Mouse (Mus musculus) ES-E14 (cell line): ENCODE measurements at regions not wholly inside any gene's neighbourhood (a gene's known extent, or its start where the extent isn't known, plus 50 kb on each side); places are given as distances from the start of the nearest gene placed in this dataset.

ENCODE experiments used
- DNase-seq: peaks from one replicate; pipeline ENCODE4 v3.0.0-alpha.2; 2013; ENCODE audit warnings: low read depth, low spot score
- H3K27ac ChIP-seq: 2 replicates; pipeline ENCODE4 v1.5.1; 2012; ENCODE audit warnings: low read depth, mild to moderate bottlenecking, low read length, moderate library complexity, mixed read lengths; ENCODE audit not compliant: poor library complexity, insufficient read depth, severe bottlenecking
- H3K36me3 ChIP-seq: 2 replicates; pipeline ENCODE4 v1.6.1; 2012; ENCODE audit warnings: mild to moderate bottlenecking, low read length, moderate library complexity, mixed read lengths; ENCODE audit not compliant: control insufficient read depth, poor library complexity, insufficient read depth, severe bottlenecking
- H3K4me1 ChIP-seq, 2 experiments: fragments of 150-350 bp in 1 of 2; sonication (generic) in 1 of 2; 2 replicates each; pipeline ENCODE4 v1.6.1; 2012; ENCODE audit warnings: low read length in 2 of 2, mild to moderate bottlenecking in 1 of 2, mixed read lengths in 1 of 2; ENCODE audit not compliant: control insufficient read depth in 2 of 2, insufficient read depth in 2 of 2, poor library complexity in 1 of 2
- H3K4me3 ChIP-seq, 2 experiments: fragments of 150-350 bp in 1 of 2; sonication (generic) in 1 of 2; 2 replicates each; pipeline ENCODE4 v1.5.1; 2012; ENCODE audit warnings: low read length in 2 of 2, low read depth in 1 of 2, mild to moderate bottlenecking in 1 of 2, mixed read lengths in 1 of 2; ENCODE audit not compliant: insufficient read depth in 1 of 2, poor library complexity in 1 of 2, severe bottlenecking in 1 of 2
- H3K9ac ChIP-seq: 2 replicates; pipeline ENCODE4 v1.6.1; 2012; ENCODE audit warnings: low read depth, mild to moderate bottlenecking, low read length, mixed read lengths; ENCODE audit not compliant: poor library complexity, insufficient read depth, severe bottlenecking
- H3K9me3 ChIP-seq: fragments of 150-350 bp; sonication (generic); 2 replicates; pipeline ENCODE4 v1.6.1; 2012; ENCODE audit warnings: low read depth, mild to moderate bottlenecking, low read length; ENCODE audit not compliant: control insufficient read depth, insufficient read depth
- CHD2 ChIP-seq: IDR thresholded peaks from 2 replicates; pipeline ENCODE4 v1.6.1; 2014; ENCODE audit warnings: mild to moderate bottlenecking, low read depth, low read length, inconsistent platforms
- HCFC1 ChIP-seq: IDR thresholded peaks from 2 replicates; pipeline ENCODE4 v1.6.1; 2012; ENCODE audit warnings: low read length, inconsistent platforms, borderline replicate concordance; ENCODE audit not compliant: insufficient read depth
- MAFK ChIP-seq: IDR thresholded peaks from 2 replicates; pipeline ENCODE4 v1.6.1; 2014; ENCODE audit warnings: mild to moderate bottlenecking, low read depth, low read length, inconsistent platforms; ENCODE audit not compliant: insufficient read depth
- ZC3H11A ChIP-seq: IDR thresholded peaks from 2 replicates; pipeline ENCODE4 v1.6.1; 2012; ENCODE audit warnings: low read depth, mild to moderate bottlenecking, inconsistent platforms, low read length, borderline replicate concordance
- ZNF384 ChIP-seq: IDR thresholded peaks from 2 replicates; pipeline ENCODE4 v1.6.1; 2012; ENCODE audit warnings: low read depth, low read length, inconsistent platforms
- in situ Hi-C, 2 experiments: fragments of 600-800 bp; cut with MboI; formaldehyde crosslinking; loops; one replicate each; pipeline ENCODE4 v1.15.1; 2025; ENCODE audit warnings: low sequenced_read_pairs in 2 of 2, inconsistent platforms in 1 of 2; ENCODE audit not compliant: unreplicated experiment in 2 of 2

- Histone ChIP-seq H3K36me3 (no peaks in the 10 kb centered on the region), H3K27ac (no peak overlapping the region)
These were observed 179.6 kb downstream of the Kit start for GRCm38 (mm10) chr5:75754356-75754755.

GRCm38 (mm10) chr5:75745311-75745710 is 170.6 kb downstream of the Kit start:
- no peaks in the 10 kb centered on the region for H3K4me1 ChIP-seq
- H3K36me3 ChIP-seq: no peaks in the 10 kb centered on the region
- H3K4me3 ChIP-seq: no peak overlapping the region
- DNase-seq: no peak
- no peak for TF ChIP-seq ZC3H11A
- TF ChIP-seq ZNF384: no peak
- TF ChIP-seq CHD2: no peak
- TF ChIP-seq HCFC1: no peak
- TF ChIP-seq MAFK: no peak
- H3K9me3 ChIP-seq: no peaks in the 10 kb centered on the region
- no peak overlapping the region for H3K27ac ChIP-seq
- H3K9ac ChIP-seq: no peak overlapping the region
- in situ Hi-C loops: loop anchor here in 1 of 2 experiments (25.0 kb wide), 1 partner anchor 533 kb away; no protein-coding TSS in a partner anchor

More at GRCm38 (mm10) chr5:75754356-75754755, 179.6 kb downstream of the Kit start:
- no peaks in the 10 kb centered on the region for H3K9me3 ChIP-seq
- no peak for DNase-seq
- in situ Hi-C loops: no loop called here
- H3K9ac ChIP-seq: no peak overlapping the region
- no peak overlapping the region for H3K4me3 ChIP-seq
- H3K4me1 ChIP-seq: no peaks in the 10 kb centered on the region
- TF ChIP-seq ZNF384: no peak
- no peak for TF ChIP-seq ZC3H11A
- TF ChIP-seq MAFK: no peak
- TF ChIP-seq HCFC1: no peak
- no peak for TF ChIP-seq CHD2

GRCm38 (mm10) chr5:75744475-75745045 is 169.8 kb downstream of the Kit start:
- Histone ChIP-seq H3K4me1 (no peaks in the 10 kb centered on the region), H3K36me3 (no peaks in the 10 kb centered on the region), H3K4me3 (no peak overlapping the region), H3K9me3 (no peaks in the 10 kb centered on the region), H3K27ac (no peak overlapping the region), H3K9ac (no peak overlapping the region)
- DNase-seq: no peak
- in situ Hi-C loops: loop anchor here in 1 of 2 experiments (25.0 kb wide), 1 partner anchor 532 kb away; no protein-coding TSS in a partner anchor
- no peak for TF ChIP-seq CHD2
- TF ChIP-seq ZNF384: no peak

- Histone ChIP-seq H3K9me3 (no peaks in the 10 kb centered on the region), H3K4me3 (no peak overlapping the region), H3K27ac (no peak overlapping the region), H3K4me1 (no peaks in the 10 kb centered on the region), H3K36me3 (no peaks in the 10 kb centered on the region), H3K9ac (no peak overlapping the region)
- in situ Hi-C loops: loop anchor here in 1 of 2 experiments (25.0 kb wide), 1 partner anchor 527 kb away; no protein-coding TSS in a partner anchor
- DNase-seq: no peak
- TF ChIP-seq CHD2: no peak
- no peak for TF ChIP-seq MAFK
- no peak for TF ChIP-seq ZC3H11A
- no peak for TF ChIP-seq ZNF384
These were observed 164.6 kb downstream of the Kit start for GRCm38 (mm10) chr5:75739336-75739735.

GRCm38 (mm10) chr5:75738445-75738844 is 163.7 kb downstream of the Kit start:
- Histone ChIP-seq H3K9ac (no peak overlapping the region), H3K27ac (no peak overlapping the region), H3K4me1 (no peaks in the 10 kb centered on the region), H3K4me3 (no peak overlapping the region), H3K36me3 (no peaks in the 10 kb centered on the region), H3K9me3 (no peaks in the 10 kb centered on the region)
- in situ Hi-C loops: loop anchor here in 1 of 2 experiments (25.0 kb wide), 1 partner anchor 526 kb away; no protein-coding TSS in a partner anchor
- TF ChIP-seq ZNF384 (no peak), MAFK (no peak), CHD2 (no peak), ZC3H11A (no peak), HCFC1 (no peak)
- DNase-seq: no peak
